Mouse (Mus musculus) urinary bladder, postnatal 4 days (tissue): ENCODE results near the gene Sln.

Experiments
- DNase-seq, 2 experiments: peaks; one replicate each; pipeline ENCODE4 v3.0.0; 2021 to 2022; ENCODE audit warnings: low spot score in 2 of 2

The Sln gene

DNA sequence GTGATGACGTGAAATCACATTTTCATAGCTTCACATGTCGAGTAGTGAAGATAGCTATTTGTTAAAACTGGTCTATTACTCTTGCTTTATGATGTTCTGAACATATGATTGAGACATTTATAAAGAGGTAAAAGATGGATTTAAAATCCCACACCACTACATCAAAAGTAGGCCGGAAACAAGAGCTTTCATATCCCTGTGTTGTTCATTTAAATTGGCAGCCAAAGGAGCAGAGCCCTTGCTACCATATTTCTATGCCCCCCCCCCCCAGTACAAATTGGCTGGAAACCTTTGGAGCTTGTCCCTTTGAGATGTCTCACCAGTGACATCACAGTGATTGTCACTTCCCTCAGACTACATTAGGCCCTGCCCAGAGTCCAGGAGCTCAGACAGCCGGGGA, at the start of gene Sln:
TSS of gene Sln (plus strand) at position 301 of the 400 bp plus-strand sequence.
- no peak for DNase-seq

DNA sequence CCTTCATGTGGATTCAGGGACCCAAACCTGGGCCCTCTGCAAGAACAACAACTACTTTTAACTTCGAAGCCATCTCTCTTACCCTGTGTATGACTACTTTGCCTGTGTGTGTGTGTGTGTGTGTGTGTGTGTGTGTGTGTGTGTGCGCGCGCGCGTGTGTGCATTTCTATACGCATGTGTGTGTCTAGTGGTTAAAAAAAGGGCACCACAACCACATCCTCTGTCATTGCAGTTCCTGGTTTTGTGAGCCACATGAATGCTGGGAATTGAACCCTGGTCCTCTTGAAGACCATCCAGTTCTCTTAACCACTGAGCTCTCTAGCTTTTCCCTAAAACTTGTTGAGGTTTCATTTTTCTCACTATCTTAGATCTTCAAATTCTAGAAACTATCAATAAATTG, 47.0 kb upstream of the Sln start:
- DNase-seq, result no peak

GRCm38 (mm10) chr9:53806496-53807086, 43.4 kb upstream of the Sln start:
- no peak for DNase-seq

- DNase-seq, result no peak
These were observed 36.5 kb upstream of the Sln start for GRCm38 (mm10) chr9:53813418-53813817.

- peak in 1 of 2 experiments; percentile 66 for DNase-seq
These were observed 31.2 kb upstream of the Sln start for GRCm38 (mm10) chr9:53818760-53819159.

- DNase-seq, result no peak
These were observed 24.6 kb upstream of the Sln start for GRCm38 (mm10) chr9:53825318-53825717.

- no peak for DNase-seq
These were observed 20.7 kb upstream of the Sln start for GRCm38 (mm10) chr9:53829081-53829865.

- no peak for DNase-seq
These were observed 20.1 kb upstream of the Sln start for GRCm38 (mm10) chr9:53829866-53830209.

- no peak for DNase-seq
These were observed 14.9 kb upstream of the Sln start for GRCm38 (mm10) chr9:53835039-53835438.

DNA sequence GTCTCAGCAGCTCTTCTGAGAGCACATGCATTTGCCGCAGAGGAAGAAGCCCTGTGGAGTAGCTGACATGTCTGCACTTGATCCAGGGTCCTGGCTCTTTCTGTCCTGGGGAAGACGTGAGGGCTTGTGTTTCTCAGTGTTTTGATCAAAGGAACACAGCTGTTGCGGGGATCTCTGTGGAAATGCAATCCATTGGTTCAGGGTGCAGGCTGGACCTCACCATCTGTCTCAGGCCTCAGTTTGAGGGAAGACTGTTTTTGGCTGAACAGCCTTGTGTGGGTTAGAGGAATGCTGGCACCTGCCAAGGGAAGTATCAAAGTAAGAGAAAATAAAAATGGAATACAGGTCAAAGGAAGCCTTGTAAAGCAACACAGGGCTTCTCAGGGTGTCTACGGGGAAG, 14.0 kb upstream of the Sln start:
- DNase-seq, result no peak

- no peak for DNase-seq
These were observed 11.1 kb upstream of the Sln start for GRCm38 (mm10) chr9:53838816-53839215.

- no peak for DNase-seq
These were observed 1.4 kb upstream of the Sln start for GRCm38 (mm10) chr9:53848548-53848947.

- DNase-seq, result no peak
These were observed 2.2 kb downstream of the Sln start for GRCm38 (mm10) chr9:53852158-53852557.

DNA sequence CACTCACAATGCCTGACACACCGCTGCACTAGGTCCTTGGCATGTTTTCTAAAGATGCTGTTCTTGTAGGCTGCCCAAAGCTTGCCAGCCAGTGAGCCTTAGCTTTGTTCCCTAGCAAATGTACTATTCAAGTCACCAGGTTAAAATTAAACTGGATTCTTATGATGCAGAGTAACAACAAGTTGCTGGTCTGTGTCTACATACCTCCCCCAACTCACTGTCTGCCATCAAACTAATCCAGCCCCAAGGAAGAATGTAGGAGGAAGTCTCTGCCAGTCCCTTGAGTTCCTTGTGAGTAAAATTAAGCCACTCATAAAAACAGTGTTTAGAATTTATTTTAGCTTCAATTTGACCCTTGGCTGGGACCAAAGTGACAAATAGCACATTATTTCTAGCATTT, 3.7 kb downstream of the Sln start:
- no peak for DNase-seq

DNA sequence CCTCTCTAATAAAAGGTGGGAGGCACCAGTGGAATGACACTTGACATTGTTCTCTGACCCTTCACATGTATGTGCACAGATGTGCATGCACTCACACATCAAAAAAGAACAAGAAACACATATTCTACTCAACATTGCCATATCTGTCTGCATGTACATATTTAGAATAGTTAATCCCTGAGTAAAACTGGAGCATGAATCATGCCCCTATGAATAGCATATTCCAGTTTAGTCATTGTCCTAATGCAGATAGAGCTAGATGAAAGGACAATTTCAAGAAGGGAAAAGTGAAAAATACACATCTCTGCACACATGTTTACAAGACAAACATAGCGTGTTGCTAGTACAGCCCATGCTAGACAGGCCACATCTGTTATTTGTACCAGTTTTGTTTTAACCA, 4.6 kb downstream of the Sln start:
- DNase-seq, result no peak

DNA sequence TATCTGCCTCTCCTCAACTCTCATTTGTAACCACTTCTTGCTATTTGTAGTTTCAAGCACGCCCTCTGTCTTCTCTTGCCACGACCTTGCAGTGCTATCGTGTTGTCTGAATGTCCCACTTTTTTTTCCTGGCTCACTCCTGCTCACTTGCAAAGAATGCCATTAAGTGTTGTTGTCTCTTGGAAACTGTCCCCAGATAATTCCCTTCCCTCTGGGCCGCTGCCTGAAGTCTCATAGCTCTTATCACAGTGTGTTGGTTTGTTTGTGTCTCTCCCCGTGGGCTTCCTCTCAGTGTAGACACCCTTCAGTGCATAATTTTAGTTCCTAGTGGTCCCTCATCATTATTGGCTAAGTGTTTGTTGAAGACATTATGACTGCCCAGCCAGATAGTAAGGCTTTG, 7.9 kb downstream of the Sln start:
- DNase-seq, result no peak

DNA sequence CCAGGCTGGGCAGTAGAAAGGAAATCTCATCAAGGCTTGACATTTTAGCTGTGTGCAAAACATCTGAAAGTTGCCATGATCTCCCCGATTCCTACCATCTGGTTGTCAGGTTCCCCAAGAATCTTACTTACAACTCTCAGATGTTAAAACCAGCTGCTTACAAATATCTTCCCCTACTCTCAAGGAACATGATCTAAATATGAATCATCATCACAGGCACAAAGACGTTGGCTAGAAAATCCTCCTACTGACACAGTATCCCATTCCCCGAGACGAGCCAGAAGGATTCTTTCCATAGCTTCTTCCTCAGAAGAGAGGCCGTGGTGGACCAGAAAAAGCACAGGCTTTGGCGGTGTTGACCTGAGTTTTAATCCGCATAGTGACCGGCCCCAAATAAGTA, 23.3 kb downstream of the Sln start:
- no peak for DNase-seq

GRCm38 (mm10) chr9:53877423-53877822, 27.5 kb downstream of the Sln start:
- no peak for DNase-seq

DNA sequence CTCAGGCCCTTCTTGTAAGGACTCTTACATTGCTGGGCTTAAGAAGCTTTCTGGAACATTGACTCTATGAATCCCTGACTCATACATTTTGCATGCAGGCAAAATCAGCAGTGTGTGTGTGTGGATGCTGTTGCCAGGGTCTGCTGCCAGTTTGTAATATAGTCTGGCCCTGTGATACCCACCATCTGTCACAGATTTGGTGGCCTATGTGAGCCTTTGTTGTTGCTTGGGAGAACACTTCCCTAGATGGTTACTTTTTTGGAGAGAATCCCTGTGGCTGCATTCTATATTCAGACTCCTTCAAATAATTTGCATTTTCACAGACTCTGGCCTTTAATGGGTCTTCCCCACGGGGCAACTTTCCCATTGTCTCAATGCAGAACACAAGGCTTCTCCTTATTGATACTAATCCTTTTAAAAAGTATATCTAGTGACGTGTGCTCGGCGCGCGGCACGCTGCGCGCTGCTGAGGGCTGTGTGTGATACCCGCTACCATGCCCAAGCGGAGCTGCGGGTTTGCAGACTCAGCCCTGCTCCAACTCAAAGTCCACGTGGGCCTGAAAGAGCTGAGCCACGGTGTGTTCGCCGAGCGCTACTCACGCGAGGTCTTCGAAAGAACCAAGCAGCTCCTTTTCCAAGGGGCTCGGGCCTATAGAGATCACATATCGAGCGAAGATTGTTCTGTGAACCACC, 33.8 kb downstream of the Sln start:
- DNase-seq, result no peak

- DNase-seq, result no peak
These were observed 40.1 kb downstream of the Sln start for GRCm38 (mm10) chr9:53890075-53890474.

DNA sequence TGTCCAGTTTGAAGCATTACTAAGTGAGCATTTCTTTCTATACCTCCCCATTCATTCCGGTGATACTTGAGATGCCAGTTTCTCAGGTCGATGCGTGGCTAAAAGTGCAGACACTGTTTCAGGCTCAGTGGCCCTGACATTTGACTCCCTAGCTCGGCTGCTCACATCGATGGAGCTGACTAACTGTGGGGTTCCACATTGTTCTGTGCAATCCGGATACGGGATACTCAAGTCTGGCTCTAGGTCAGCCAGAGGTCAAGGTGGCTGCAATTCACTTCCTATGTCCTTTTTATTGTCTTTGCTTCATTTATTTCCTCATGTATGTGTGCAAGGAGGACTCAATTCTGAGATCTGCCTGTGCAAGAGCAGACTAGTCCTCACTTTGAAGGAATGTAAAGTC, 45.9 kb downstream of the Sln start:
- no peak for DNase-seq

DNA sequence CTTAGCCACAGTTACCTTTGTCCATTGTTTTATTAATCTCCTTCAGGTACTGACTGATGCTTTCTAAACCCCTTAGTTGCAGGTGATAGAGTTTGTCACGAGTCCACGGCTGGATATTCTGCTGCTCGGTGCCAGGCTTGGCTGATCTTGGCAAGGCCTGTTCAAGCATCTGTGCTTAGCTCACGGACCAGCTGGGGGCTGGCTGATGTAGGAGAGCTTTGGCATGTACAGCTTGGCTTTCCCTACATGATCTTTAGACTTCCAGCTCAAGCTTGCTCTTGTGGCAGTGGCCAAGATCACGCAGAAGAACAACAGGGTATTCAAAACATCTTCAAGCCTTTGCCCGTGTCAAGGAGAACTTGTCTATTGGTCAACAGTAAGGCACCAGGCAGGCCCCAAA, 49.9 kb downstream of the Sln start:
- DNase-seq, result no peak

DNA sequence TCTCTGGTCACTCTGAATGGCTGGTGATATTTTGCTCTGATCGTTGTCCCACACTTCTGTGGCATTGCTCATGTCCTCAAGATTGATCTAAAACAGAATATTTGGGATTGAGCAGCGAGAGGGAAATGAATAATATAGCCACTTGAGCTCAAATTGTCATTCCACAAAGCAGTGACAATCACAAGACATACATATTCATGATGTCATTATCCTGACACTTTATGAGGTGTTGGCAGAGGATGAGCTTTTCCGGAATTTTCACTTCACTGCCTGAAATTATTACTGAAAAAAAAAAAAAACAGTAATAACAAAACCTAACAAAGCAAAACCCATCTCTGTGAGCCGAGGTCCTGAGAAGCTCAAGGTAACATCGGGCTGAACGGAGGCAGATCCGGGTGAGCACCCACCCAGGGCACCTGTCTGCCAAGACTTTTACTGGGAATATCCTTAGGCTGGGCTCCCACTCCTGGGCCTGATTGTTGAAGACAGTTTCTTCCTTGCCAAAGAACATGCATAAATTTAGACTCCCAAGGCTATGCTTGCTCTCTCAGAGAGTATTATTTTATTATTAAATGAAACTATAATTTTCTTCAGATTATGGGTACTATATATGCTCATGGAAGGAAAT, 53.4 kb downstream of the Sln start:
- no peak for DNase-seq
